Mouse (Mus musculus) CD4-positive, CD25-positive, alpha-beta regulatory T cell, adult 2 months (primary cell): ENCODE data around the gene Gtf2f2.
"Not testable (repeated sequence)": the region's sequence is repeated elsewhere in the genome, so short reads cannot be mapped to it uniquely, and the experiment has no call there.

Source experiments
- DNase-seq: peaks from one replicate; pipeline ENCODE4 v3.0.0-alpha.2; 2012; ENCODE audit warnings: low read depth, low spot score

Gtf2f2 gene

DNA sequence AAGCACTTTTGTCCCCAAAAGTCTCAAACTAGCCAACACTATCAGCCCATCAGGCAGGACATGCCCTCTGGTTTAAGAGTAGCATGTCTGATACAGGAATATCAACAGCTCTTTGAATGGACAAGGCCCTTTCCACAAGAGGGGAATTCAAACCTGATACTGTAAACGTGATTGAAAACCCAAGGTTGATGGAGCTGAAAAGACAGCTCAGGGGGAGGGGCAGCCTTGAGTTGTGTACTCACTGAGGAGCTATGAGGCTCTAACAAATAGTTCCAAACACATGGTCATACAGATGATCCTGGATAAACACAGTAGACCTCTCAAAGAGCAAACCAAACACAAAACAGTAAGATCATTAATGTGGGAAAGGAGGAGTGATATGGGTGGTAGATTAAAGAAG is 12.6 kb downstream of the Gtf2f2 start:
- DNase-seq = no peak

DNA sequence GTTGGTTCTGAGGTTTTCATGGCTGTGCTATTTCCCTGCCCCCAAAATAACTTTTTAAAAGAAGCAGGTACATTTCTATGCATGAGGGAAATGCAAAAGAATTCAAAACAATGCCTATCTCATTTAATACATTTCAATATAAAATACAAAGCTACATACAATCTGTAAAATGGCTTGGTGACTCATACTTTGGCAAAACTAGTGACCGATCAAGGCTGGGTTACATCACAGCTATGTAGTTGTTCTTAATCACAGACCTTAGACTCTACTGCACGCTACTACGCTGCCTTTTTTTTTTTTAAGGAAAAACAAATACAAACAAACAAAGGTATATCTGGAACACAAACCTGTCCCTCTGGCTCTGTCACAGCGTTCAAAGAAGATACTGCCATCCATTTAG is 18.3 kb downstream of the Gtf2f2 start:
- no peak for DNase-seq

DNA sequence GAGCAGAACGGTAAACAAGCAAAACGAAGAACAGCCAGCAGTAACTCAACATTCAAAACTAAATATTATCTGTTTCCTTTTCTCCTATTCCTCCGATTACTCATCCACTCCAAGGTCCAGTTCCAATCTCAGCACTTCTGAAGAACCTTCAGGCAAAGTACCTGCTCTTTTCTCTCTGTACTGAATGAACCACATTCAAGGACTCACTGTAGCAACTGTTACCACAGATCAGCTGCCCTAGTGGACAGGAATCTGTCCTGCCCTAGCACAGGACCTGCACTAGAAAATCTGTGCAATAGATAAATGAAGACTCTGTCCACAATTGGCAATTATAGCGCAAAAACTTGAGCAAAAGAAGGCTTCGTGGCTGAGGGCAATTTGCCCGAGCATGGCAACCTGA is 19.7 kb downstream of the Gtf2f2 start:
- DNase-seq = no peak

DNA sequence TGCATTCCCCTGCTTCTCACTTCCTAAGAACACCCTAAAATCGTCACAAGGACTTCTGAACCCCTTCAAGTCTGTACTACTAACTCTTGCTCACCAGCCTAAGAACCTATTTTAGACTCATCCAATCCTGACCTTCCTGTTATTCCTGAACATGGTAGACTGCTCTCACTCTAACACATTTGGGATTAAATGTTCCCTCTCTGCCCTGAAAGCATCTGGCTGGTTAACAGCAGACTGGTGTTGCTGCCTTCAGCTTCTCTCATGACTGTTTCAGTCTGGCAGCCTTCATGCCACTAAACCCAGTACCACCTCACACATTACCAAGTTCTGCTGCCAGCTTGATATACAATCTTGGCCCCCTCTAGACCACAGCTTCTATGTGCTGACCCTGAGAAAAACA is 21.5 kb downstream of the Gtf2f2 start:
- no peak for DNase-seq

DNA sequence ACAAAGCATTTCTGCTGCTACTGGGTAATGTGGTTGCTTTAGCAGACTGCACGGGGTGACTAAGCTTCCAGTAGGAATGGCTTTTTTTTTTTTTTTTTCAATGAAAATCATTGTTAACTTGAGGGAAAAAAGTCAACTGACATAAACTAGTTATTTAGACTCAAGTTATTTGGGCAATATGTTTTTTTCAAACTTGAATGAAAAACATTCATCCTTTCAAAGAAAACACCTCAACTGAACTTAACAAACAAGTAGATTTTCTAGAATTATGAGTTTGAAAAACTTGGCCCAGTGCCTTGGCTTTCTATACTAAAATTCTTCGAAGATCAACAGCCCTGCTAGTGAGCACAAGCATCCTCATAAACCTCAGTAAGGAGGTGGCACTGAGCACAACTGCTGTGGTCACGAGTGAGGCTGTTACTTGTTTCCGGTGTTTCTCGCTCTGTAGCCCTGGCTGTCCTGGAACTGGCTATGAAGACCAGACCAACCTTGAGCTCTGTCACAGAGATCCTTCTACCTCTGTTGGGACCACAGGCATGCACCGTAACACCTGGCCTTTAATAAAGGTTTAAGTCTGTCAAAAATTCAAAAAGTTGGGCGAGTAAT is 23.7 kb downstream of the Gtf2f2 start:
- DNase-seq = peak; percentile 23

DNA sequence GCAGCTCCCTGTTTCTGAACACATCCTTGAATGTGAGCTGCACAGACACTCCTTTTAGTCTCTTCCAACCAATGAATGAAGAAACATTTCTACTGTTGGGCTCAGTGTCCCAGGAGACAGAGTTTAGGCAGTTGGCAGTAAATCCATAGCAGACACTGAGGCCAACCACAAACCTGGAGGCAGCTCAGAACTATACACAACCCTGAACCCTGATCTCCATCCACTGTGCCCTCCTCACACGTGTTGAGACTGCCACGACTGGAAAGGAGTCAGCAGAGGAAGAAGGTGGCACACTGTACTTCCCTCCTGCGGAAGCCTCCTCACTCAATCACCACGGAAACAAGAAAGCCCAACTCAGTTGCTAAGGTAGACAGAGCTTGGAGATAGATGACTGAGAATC is 25.6 kb downstream of the Gtf2f2 start:
- DNase-seq = peak; percentile 10

DNA sequence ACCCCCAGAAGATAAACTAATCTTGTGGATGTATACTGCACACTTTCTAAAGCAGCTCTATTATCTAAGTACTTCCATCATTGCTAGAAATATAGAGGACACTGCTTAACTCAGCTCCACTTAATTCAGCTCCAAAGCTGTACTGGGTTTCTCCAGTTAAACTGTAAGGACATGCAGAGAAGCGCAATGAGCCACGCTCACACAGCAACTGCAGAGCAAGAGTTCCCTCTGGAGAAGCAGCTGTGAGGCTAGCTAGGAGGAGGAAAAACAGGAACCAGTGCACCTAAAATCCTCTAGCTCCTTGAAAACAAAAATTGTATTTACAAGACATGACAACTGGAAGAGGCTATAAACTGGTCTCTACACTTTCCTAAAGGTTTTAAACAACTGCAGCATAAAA is 26.8 kb downstream of the Gtf2f2 start:
- no peak for DNase-seq

DNA sequence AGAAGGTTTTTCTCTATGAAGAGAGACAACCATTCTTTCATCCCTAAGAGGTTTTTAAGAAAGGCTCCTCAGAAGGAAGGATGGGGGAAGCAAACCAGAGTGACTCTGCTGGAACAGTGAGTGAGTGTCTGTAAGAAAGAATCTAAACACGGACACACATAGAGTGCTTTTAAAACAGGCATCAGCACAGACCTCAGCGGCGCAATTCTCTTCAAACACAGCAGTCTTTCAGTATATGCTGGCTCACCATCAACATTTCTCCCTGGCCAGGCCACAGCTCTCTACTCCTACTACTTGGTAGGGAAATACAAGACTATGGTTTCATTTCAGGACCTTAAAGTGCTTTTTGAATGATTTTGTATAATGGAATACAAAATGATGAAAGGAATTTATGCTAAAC is 29.4 kb downstream of the Gtf2f2 start:
- DNase-seq = no peak

DNA sequence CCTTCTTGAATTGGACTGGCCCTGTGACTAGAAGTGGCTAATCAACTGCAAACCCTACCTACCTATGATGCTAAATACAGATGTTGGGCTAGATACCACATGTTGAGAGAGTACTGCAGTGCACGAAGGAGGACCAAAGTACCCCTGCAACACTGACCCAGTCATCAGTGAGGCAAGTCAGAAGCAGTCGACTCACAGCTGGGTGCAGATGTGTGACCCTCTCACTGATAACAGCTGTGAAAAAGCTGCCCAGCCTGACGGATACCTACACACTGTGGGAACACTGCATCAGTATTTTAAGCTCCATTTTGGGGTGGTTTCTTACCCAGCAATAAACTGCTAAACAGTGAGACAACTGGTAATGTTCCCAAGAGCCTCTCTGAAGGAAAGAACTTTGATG is 34.6 kb downstream of the Gtf2f2 start:
- no peak for DNase-seq

DNA sequence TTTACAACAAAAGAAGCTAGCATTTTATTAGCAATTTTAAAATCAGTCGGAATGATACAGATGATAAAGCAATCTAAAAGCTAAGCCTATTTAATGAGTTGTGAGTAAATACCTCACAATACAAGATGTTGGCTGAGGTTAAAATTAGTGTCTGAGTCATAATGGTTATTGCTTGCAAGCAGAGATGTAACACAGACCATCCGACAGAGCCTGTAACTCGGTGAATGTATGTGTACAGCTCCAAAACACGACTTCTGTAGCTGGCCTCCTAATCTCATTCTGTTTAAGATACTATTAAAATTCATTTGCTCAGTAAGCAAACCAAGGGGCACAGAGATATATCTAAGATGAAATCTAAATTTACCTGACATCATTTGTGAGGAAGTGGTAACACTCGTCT is 43.4 kb downstream of the Gtf2f2 start:
- DNase-seq = no peak

DNA sequence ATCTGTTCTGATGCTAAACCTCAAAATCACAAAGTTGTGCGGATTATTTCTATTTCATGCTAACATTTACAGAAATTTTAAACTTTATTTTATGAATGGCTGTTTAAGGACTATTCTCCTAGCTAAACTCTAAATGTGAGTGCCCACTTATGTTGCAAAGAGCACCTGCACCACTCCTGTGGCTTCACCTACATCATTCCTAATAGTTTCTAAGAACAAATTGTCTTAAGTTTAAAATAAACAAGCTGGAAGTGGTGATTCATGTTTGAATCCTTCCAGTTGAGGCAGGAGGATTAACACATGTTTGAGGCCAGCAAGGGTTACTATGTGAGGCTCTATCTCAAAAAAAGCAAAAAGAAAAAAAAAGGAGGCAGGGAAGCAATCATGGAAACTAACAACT is 46.2 kb downstream of the Gtf2f2 start:
- no peak for DNase-seq

DNA sequence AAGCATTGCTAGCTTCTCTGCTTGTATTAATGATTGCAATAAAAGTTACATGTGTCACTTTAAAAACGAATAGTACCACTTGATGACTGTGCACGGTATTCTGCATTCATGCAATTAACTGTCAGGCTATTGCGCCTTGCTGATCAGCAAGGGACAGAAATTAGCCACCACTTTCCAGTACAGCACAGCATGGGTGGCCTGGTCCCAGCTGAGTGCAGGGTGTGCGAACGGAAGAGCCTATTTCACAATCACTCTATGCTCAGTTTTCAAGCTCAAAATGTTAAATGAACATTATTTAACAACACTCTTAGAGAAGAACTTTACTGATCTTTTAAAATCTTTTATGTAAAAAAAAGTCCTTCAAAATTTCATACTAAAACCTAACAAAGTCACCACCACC is 46.7 kb downstream of the Gtf2f2 start:
- no peak for DNase-seq

DNA sequence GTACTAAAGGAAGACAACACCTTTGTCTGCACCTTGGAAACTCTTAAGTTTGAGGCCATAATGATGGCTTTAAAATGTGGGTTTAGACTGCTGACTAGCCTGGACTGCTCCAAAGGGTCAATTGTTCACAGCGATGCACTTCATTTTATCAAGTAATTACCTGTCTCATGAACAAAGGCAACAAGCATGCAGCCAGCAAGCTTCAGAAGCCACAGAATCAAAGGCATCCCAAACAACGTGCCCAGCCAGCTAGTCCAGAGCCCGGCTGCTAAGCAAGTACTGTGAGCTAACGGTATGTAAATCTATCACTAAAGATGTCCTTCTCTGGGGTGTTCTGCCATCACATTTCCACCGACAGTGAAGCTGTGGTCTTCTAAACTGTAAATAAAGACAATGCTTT is 47.5 kb downstream of the Gtf2f2 start:
- DNase-seq = no peak

DNA sequence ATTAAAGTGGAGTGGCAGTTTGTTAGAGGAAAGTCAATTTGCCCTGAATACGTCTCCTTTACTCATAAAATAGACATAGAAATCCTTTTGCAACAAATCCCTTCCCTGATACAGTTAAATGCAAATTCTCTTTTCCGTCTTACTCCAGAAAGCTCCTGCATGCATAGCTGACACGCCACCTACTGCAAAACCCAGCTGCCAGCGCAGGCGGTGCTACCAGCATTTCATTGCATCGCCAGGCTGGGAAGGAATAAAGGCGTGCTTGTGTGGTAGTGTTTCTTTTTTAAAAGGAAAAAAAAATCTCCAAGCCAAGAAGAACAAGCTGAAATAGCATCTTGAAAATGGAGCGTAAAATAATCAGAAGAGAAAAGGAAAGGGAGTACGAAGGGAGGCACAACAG is 48.4 kb downstream of the Gtf2f2 start:
- no peak for DNase-seq

DNA sequence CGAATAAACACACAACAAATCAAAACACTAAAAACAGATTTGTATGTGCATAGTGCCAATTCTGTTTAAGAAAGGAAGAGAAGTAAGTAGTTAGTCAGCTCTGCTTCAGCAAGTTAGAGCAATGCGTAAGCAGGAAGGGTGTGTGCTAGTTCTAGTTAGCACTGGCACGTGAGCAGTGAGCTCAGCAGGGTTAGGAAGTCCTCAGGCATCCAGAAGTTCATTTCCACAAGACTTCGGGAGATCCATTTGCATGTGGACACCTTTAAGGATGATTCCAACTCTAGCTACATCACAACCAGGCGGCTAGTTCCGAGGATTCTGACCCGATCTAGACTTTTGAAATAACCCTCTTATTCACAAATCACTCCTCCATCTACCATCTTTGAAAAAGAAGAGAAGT is 55.9 kb downstream of the Gtf2f2 start, which contains the start of gene Kctd4:
Gene Kctd4, plus strand, starts transcription at position 244 of the 400 bp plus-strand sequence.
- DNase-seq = no peak

DNA sequence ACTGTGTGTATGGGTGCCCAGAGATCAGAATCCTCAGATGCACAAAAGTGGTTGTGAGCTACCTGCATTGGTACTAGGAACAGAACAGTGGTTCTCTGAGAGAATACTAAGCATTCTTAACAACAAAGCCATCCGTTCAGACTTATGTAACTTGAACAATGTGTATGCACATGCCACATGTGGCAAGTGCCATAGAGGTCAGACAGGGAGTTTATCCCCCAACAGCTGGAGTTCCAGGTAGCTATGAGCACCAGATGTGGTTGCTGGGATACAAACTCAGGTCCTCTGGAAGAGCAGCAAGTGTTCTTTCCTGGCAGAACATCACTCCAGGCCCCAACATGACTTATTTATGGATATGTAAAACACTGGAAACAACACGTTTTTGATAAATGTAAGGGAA is 57.7 kb downstream of the Gtf2f2 start:
- no peak for DNase-seq

DNA sequence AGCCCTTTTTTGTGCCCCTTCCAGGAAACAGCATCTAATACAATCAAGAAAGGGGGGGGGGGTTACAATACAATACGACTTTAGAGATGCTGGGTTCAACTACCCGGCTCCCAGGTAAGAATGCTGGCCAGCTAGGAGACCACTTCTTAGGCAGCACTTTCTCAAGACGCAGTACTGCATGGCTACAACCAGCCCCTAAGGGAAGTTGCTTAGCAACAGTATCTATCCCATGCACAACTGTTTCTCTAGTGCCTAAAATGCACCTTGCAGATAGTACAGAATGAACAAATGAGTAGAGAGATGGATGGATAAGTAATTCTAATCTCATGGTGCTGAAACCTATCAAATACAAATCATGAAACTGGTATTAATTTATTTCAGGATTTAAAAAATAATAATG is 63.0 kb downstream of the Gtf2f2 start:
- DNase-seq = no peak

DNA sequence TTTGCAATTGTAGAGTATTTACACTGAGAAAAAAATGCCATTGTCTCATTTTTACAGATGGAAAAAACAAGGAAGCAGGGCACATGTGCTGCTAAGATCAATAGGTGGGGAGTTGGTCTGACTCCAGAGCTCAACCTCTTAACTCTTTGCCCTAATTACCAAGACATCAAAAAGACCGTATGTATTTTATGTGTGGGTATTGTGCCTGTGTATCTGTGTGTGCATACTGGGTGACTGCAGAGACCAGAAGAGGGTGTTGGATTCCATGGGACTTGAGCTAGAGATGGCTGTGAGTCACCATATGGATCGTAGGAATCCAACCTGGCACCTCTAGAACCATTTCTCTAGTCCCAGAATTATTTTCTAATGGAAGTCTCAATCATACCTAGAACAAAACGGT is 68.3 kb downstream of the Gtf2f2 start:
- no peak for DNase-seq

DNA sequence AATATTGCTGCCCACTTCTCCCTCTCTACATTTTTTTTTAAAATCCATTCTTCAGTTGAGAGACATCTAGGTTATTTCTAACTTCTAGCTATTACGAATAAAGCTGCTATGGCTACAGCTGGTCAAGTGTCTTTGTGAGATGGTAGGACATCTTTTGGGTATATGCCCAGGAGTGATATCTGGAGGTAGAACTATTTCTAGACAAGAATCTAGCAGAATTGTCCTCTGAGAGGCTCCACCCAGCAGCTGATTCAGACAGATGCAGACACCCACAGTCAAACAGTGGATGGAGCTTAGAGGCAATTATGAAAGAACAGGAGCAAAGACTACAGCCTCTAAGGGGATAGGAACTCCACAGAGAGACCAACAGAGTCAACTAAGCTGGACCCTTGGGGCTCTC is 69.2 kb downstream of the Gtf2f2 start:
- no peak for DNase-seq

DNA sequence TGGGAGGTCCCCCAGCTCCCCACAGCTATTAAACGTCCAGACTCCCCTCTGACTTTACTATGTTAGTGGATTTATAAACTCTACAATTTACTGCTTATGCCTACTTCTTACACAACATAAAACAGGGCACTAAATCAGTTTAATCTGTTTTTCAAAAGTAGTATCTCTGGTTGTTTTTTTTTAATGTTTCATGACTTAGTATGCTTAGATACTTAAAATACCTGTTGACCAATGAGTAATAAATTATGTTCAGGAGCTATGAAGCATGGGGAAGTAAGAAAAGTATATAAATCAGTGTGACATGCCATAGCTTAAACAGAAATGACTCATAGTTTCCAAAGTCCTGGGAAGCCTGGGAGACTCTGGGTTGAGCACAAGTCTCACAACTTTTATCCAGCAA is 73.0 kb downstream of the Gtf2f2 start:
- no peak for DNase-seq

DNA sequence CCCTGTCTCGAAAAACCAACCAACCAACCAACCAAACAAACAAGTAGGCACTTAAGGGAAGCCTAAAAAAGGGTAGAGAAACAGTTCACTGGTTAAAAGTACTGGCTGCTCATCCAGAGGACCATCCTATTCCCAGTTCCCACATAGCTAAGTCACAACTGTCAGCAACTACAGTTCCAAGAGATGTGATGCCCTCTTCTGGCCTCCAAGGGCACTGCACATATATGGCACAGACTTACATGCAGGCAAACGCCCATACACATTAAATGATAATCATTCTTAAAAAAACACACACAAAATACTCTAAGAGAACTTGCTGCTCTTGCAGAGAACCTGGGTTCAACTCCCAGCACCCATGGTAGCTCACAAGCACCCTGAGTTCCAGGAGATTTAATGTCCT is 76.3 kb downstream of the Gtf2f2 start:
- peak; percentile 33 for DNase-seq

DNA sequence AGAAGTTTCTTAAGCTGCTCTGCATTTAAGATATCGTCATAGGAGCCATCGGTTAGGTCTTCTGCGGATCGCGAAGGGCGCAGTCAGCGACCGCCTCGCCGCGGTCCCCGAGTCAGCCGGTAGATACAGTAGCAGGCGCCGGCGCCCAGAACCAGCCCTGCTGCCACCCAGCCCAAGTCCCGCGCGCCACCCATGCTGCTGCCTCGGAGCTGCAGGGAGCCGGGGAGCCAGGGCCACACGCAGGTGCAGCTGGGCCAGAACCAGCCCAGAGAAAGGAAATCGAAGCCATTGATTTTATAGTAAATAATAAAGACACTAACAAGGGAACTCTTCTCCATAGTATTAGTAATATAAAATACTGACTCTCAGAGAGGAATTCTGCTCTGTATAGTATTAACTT is 79.4 kb downstream of the Gtf2f2 start:
- DNase-seq = no peak

DNA sequence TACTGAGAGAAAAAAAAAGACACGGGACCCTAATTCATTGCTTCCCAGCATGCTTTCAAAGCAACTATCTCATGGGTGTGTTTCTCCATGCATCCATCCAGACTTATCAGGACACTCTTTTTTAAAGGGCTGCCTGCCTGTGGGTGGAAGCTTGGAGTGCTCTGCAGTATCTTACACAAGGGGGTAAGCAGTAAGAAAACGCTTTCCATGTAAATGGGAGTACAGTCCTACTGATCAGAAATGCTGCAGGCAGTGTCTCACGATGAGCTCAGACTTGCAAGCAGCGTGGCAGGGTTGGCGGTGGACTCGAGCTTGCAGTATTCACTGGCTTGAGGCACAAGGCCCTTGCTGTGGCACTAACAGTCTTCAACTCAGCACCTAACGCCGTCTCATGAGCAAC is 81.0 kb downstream of the Gtf2f2 start:
- not testable (repeated sequence) for DNase-seq

DNA sequence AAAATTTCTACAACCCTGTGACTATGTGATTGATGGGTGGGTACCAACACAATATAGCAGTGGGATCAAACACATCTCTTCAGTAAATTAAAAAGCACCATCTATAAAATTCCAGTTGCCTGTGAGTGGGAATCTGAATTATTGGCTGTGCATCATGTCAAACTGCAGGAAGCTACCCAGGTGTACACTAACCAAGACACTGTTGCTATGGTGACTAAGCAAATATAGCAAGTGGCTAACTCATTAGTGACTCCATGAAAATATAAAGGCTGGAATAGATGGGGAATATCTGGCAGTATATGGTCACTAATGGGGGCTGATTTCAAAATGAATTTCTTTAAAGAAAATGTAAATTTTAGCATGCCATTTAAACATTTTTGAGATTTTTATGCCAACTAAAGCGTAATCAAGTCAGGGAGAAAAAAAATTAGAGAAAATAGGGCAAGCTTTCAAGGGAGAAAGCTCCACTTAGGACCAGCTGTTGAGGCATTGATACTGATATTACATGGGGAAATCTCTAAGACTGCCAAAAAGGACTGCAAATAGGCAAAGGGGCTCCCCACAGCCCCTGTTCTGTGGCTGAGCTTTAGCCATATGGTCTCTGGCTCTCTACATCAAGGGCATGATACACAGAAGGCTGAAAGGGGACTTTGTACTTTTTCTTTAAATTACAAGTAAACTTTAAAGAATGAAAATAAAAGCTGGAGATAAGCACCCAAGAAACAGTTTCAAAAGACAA is 87.2 kb downstream of the Gtf2f2 start:
- DNase-seq = no peak
